Mouse (Mus musculus) CD4-positive, CD25-positive, alpha-beta regulatory T cell, adult 4 months (primary cell): ENCODE measurements around the gene Usp49. TPM values are rescaled to one million over a fixed set of nuclear protein-coding genes. Genes with fewer than 3 reads are reported as not detected.

Experiments used
- polyA plus RNA-seq, 2 experiments: library from polyadenylated mRNA; unstranded; fragments of 100-300 nt; shearing (Covaris generic); gene quantifications; one replicate each; pipeline ENCODE4 v1.2.1; 2017

Usp49 gene
- polyA plus RNA-seq, 2 experiments from 2014 or later = 0.43 to 0.78 TPM

Other genes with a start within 250 kb of the Usp49 start
- 1 to 10 TPM; 2.0 to 3.2 TPM for gene Guca1b, start 245.3 kb upstream of the Usp49 start, polyA plus RNA-seq
- gene Guca1a, start 230.1 kb upstream of the Usp49 start, polyA plus RNA-seq = not detected
- not detected for gene AI661453, start 194.1 kb upstream of the Usp49 start, polyA plus RNA-seq
- gene 1700001C19Rik, start 193.3 kb upstream of the Usp49 start, polyA plus RNA-seq = not detected
- gene Taf8, start 128.4 kb upstream of the Usp49 start, polyA plus RNA-seq = 10 to 100 TPM; 61.1 to 95.4 TPM
- gene Ccnd3, start 125.6 kb upstream of the Usp49 start, polyA plus RNA-seq = 100 to 1,000 TPM; 149 to 151 TPM
- 10 to 100 TPM; 10.6 to 14.2 TPM for gene Bysl, start 19.2 kb upstream of the Usp49 start, polyA plus RNA-seq
- gene Med20, start 19.1 kb upstream of the Usp49 start, polyA plus RNA-seq = 10 to 100 TPM; 36.0 to 37.0 TPM
- under 1 TPM in 1 of 2 experiments, not detected in 1; 0.73 TPM for gene Gm20517, start 19.1 kb upstream of the Usp49 start, polyA plus RNA-seq
- gene Tomm6, start 57.7 kb downstream of the Usp49 start, polyA plus RNA-seq = 100 to 1,000 TPM; 264 to 319 TPM
- gene Frs3, start 58.3 kb downstream of the Usp49 start, polyA plus RNA-seq = under 1 TPM; 0.16 to 0.49 TPM
- not detected for gene Gm21981, start 63.8 kb downstream of the Usp49 start, polyA plus RNA-seq
- gene Prickle4, start 64.0 kb downstream of the Usp49 start, polyA plus RNA-seq = not detected
- not detected for gene Pgc, start 96.2 kb downstream of the Usp49 start, polyA plus RNA-seq
- 1 to 10 TPM; 5.2 to 5.7 TPM for gene Tfeb, start 106.3 kb downstream of the Usp49 start, polyA plus RNA-seq
- not detected for gene Mdfi, start 204.0 kb downstream of the Usp49 start, polyA plus RNA-seq